Mouse (Mus musculus): ENCODE data around the gene 7530416G11Rik. TPM values are rescaled to one million over a fixed set of nuclear protein-coding genes. Genes with fewer than 3 reads are reported as not detected.

7530416G11Rik gene
- not detected in 2 replicates for total RNA-seq (2021)
- long read RNA-seq, experiment 1 = 0 reads
- long read RNA-seq, experiment 2 = 0 reads

- DNase-seq = no peak
These were observed at the start of gene 7530416G11Rik for GRCm38 (mm10) chr15:85503127-85503526. Gene 7530416G11Rik, minus strand, starts transcription at chr15:85503227.

- DNase-seq = no peak
These were observed 43.5 kb upstream of the 7530416G11Rik start for GRCm38 (mm10) chr15:85546500-85546899.

DNA sequence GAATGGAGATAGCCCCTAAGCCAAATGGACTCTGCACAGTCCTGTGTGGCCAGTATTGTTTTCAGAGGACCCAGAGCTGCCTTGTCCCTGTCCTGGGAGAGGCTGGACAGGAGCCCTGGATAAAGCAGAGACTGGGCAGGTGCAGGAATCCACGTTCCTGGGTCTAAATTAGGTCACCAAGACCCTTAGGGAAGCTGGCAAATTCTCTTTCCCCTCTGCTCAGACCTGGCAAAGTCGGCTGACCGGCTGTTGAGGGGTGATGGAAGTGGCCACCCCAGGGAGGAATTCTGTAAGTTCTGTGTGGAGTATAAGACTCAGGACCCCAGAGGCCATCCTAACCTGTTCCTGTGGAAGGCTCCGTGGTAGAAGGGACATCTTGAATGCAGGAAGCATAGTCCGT lies 42.3 kb upstream of the 7530416G11Rik start:
- DNase-seq = no peak

- no peak for DNase-seq
These were observed 35.1 kb upstream of the 7530416G11Rik start for GRCm38 (mm10) chr15:85538170-85538569.

DNA sequence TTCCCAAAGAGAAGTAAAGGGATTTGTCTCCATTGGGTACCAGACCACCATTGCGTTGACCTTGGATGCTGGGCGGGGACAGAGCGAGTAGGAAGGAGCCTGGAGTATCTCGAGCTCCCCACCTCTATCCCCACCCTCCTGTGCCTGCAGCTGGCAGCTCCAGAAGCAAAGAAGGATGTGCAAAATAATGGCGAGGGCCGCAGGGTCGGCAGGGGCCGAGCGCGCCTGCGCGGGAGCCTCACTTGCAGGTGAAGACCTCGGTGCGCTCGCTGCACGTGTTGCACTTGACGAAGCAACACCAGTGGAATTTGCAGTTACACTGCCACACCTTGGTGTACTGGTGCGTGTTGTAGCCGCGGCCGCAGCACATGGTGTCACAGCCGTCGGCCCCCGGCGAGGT lies 34.1 kb upstream of the 7530416G11Rik start:
- no peak for DNase-seq

GRCm38 (mm10) chr15:85534646-85535045 lies 31.6 kb upstream of the 7530416G11Rik start:
- no peak for DNase-seq

DNA sequence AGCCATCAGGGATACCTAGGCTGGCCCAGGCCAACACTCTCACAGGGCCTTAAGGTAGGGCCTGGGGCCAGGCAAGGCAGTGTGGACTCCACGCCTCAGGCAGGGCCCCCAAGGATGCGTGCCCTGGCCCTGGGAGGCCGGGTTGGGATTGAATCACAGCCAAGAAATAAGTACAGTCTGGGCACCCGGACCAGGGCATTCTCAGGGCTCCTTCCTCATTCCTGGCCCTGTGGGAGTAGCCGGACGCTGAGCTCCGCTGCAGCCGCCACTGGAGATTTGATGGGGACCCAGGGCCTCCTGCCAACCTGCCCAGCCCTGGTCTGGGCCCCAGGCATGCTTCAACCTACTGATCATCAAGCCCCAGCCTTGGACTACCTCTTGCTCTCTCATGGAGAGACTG lies 31.2 kb upstream of the 7530416G11Rik start:
- peak; percentile 20 for DNase-seq

DNA sequence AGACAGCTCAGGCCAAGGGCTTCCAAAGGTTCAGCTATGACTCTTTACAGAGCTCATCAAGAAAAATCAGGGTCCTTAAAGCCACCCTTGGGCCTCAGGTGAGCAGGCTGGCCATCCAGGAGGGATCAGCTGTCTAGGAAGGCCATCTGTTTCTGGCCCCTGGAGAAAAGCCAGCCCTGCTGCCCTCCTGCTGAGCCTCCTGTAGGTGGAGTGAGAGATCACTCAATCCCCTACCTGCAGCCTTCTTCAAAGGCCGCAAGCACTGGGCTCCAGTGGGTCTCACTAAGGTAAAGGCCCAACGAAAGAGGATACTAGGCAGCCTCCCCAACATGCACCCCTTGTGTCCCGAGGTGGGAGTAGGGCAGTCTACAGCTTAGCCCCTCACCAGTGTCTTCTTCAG lies 29.0 kb upstream of the 7530416G11Rik start:
- DNase-seq = no peak

GRCm38 (mm10) chr15:85529911-85530310 lies 26.9 kb upstream of the 7530416G11Rik start:
- no peak for DNase-seq

GRCm38 (mm10) chr15:85524404-85524950 lies 21.4 kb upstream of the 7530416G11Rik start:
- DNase-seq = no peak

DNA sequence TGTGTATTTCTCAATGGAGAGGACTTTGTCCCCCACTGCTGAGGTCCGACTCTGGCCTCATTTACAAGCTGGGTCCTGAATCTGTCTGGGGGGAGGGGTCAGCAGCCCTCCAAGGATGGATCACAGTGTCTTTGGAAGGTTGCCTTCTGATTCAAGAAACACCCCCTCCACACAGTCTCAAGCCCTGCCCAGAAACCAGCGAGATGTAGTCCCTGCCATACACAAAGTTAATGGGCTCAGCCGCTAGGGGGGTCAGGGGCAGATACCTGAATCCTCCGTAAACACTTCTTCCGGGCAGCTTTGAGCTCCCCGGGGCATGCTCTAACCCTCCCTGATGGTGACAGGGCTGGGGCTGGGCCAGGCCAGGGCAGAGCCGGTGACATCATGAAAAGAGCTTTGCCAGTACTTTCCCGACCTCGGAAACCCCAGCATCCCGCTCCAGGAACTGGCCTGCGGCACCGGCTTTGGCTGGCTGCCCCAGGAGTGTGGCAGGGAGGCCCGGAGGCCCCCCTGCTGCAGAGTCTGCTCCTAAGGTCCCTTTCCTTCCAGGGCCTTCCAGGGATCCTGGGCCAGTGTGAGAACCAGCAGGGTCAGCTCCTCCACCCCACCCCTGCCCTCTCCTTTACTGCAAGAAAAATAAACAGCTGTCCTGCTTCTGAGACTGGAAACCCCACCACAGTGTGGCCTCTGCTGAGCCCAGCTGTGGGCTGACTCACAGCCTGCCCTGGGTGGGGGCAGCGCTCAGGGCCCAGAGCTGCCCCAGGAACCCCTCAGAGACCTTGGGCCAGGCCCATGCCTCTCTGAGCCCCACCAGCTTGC lies 20.4 kb upstream of the 7530416G11Rik start:
- DNase-seq = peak; percentile 93

DNA sequence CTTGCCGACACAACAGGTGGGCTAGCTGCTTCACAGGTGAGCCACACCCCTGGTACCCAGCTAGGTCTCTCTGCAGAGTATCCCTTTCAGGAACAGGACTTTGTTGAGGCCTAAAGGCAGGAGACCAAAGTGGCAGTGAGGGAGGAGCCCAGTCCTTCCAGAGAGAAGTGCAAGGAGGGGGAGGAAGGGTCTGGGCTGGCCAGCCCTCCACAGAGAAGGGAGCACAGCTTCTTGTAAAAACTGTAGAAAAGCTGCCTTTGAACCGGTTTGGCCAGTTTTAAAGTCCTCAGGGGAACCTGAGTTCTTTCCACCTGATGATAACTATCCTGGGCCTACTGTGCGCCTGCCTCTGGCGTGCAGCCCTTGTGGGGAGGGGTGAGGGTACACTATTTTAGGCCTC lies 16.4 kb upstream of the 7530416G11Rik start:
- no peak for DNase-seq

DNA sequence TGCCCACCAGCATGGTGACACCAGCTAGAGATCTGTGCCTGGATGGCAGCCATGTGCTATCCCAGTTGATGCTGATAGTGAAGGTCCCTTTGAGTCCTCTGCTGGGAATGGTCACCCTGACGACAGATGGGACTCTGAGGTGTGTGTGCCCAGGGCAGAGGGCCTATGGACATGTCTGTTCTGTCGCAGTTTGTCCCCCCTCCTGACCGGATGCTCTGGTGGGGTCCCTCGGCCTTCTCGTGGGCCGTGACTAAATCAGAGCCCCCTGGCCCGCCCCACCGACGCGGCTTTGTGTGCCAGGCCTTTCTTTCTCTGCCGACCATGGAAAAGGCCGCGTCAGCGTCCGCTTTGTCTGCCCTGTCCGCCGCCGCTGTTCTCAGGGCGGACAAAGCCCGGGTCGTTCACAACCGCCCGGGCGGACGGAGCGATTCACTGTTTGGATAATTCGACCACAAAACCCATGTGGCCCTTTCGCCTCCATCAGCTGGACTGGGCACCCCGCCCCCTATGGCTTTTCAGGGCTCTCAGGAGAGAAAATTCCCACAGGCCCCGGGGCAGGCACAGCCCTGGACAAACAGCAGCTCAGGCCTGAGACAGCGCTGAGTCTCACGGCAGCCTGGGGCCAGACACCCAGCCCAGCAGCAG lies 4.5 kb upstream of the 7530416G11Rik start:
- DNase-seq = no peak

- DNase-seq = no peak
These were observed 3.7 kb upstream of the 7530416G11Rik start for GRCm38 (mm10) chr15:85506680-85507079.

GRCm38 (mm10) chr15:85505118-85505925 lies 2.3 kb upstream of the 7530416G11Rik start:
- DNase-seq = peak; percentile 81

DNA sequence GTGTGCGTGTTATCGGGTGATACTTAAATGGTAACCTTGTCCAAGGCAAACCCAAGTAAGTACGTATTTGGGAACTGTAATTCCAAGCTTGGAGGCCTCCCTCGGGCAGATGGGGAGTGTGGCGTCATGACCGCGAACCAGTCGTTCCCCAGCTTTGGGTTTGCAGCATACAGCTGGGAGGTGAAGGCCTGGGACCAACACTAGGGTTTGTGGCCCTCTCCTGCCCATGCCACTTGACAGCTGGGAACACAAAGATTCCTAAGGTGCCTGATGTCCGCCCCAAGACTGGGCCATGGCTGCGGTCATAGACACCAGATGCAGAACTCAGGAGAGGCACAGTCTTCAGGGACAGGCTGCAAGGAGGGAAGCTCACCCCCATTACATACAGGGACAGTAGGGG lies 2.8 kb downstream of the 7530416G11Rik start:
- DNase-seq = no peak

GRCm38 (mm10) chr15:85497981-85498475 lies 5.0 kb downstream of the 7530416G11Rik start:
- DNase-seq = no peak

DNA sequence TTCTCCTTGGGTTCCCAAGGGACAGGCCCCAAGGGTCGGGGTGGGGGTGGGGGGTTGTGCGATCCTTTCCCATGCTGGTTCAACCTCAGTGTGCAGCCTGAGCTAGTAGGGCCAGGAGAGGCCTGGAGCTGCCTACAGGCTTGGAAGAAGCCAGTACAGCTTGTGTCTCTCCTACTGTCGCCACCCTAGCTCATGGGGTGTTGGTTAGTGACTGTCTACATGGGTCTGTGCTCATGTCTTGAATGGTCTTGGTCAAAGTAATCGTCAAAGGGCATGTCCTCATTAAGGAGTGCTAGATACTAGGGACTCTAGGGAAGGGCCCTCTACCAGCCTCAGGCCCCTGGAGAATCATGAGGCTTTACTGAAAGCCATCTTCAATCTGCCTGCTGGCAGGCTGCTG lies 5.5 kb downstream of the 7530416G11Rik start:
- no peak for DNase-seq

DNA sequence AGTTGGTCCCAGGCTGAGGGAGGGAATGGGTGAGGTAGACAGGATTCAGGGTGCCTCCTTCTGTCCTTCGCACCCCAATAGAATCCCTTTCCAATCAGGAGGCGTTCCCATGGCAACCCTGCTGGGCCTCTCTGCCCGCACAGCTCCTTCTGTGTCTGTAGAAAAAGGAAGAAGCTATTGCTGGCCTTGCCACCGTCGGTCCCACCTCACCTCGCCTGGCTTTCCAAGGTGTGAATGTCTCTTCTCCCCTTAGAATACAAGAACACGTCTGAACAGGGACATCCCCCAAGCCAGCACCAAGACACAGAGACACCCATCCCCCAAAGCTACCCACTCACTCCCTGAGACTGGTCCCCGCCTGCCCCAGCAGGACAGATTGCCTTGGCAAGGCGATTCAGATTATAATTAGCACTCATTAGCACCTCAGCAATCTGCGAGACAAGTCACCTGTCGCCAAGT lies 8.8 kb downstream of the 7530416G11Rik start:
- DNase-seq = no peak

DNA sequence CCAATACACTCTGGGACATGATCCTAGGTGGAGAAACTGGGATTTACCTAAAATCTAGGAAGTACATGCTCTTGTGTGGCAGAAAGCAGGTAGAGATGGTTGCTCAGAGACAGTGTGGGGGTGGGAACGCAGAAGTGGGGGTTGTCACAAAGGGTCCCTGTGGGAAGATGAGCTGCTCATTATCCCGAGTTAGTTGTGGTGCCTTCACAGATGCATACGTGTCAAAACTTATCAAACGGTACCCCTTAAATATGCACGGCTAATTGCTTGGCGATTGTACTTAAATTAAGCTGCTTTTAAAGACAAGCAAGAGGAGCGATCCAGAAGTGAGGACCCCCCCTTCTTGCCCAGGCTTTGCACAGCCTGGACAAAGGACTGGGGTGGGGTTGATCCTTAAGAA lies 13.3 kb downstream of the 7530416G11Rik start:
- DNase-seq = no peak

GRCm38 (mm10) chr15:85488900-85489299 lies 14.1 kb downstream of the 7530416G11Rik start:
- DNase-seq = no peak

GRCm38 (mm10) chr15:85480630-85481029 lies 22.4 kb downstream of the 7530416G11Rik start:
- DNase-seq = no peak

Data from adrenal gland, postnatal 14 days (tissue).